Mouse (Mus musculus): ENCODE data around the gene Dnaaf2. TPM values are rescaled to one million over a fixed set of nuclear protein-coding genes. Genes with fewer than 3 reads are reported as not detected.

Dnaaf2 gene
- polyA plus RNA-seq, 1 experiment from 2014 or later, result 7.8 TPM

DNA sequence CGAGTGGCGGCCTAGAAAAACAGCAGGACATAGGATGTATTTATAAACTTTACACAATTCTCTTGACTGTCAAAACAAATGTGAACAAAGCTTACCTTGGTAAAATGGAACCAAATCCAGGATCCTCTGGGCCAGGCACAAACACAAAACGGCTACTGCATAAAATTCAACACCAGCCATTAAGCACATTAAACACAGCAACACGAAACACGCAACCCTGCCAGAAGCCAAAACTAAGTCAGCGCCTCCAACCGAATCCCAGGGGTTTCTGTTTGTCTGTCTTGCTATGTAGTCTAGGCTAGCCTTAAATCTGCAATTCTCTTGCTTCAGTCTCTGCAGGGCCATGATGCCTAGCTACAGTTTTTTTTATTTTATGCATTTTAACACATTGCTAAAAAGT is 9.7 kb upstream of the Dnaaf2 start:
- H3K36me3 ChIP-seq (ENCODE audit: control insufficient read depth, insufficient read depth), result peaks cover 13% of the 10 kb centered on the region

DNA sequence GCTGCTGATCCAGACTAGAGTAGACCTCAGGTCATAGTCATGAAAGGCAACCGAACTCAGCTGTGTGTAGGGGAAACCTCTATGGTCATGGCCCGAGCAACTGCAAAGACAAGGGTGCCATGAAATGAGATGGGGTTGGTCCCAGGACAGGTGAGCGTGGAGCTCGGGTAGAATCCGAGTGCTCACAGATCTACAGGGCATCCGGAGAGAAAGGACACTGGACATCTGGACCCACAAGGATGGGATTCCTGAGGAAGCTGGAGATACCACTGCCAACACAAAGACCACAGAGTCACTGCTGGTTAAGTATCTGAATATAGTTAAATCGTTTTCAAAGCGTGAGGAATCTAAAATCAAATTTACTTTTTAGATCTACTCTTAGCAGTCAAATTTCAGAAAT is 9.2 kb upstream of the Dnaaf2 start:
- WGBS, result 90% methylated on average over 8 of the region's 8 CpGs
- H3K9me3 ChIP-seq (replicated peaks; ENCODE audit: control insufficient read depth, low read length), result no peaks in the 10 kb centered on the region
- ATAC-seq (replicated peaks; ENCODE audit: extremely low read depth, insufficient read depth, low FRiP score), result no peak
- H3K9ac ChIP-seq (ENCODE audit: low read length), result no peak overlapping the region
- H3K27me3 ChIP-seq (ENCODE audit: control insufficient read depth, insufficient read depth, low read length), result no peaks in the 10 kb centered on the region
- H3K36me3 ChIP-seq (ENCODE audit: control insufficient read depth, insufficient read depth), result peaks cover 13% of the 10 kb centered on the region
- H3K4me2 ChIP-seq (ENCODE audit: low read depth, low read length), result no peak overlapping the region
- H3K4me3 ChIP-seq (ENCODE audit: low read length), result no peak overlapping the region
- no peak overlapping the region for H3K27ac ChIP-seq (ENCODE audit: low read length)
- no peaks in the 10 kb centered on the region for H3K4me1 ChIP-seq (ENCODE audit: control insufficient read depth, insufficient read depth, low read length)

More for the DNA sequence above, 9.7 kb upstream of the Dnaaf2 start:
- Histone ChIP-seq H3K4me2 (ENCODE audit: low read depth, low read length) (no peak overlapping the region), H3K4me3 (ENCODE audit: low read length) (no peak overlapping the region), H3K9me3 (replicated peaks; ENCODE audit: control insufficient read depth, low read length) (no peaks in the 10 kb centered on the region), H3K27ac (ENCODE audit: low read length) (no peak overlapping the region), H3K9ac (ENCODE audit: low read length) (no peak overlapping the region), H3K27me3 (ENCODE audit: control insufficient read depth, insufficient read depth, low read length) (no peaks in the 10 kb centered on the region), H3K4me1 (ENCODE audit: control insufficient read depth, insufficient read depth, low read length) (no peaks in the 10 kb centered on the region)
- WGBS, result 98% methylated on average over 7 of the region's 7 CpGs
- no peak for ATAC-seq (replicated peaks; ENCODE audit: extremely low read depth, insufficient read depth, low FRiP score)

DNA sequence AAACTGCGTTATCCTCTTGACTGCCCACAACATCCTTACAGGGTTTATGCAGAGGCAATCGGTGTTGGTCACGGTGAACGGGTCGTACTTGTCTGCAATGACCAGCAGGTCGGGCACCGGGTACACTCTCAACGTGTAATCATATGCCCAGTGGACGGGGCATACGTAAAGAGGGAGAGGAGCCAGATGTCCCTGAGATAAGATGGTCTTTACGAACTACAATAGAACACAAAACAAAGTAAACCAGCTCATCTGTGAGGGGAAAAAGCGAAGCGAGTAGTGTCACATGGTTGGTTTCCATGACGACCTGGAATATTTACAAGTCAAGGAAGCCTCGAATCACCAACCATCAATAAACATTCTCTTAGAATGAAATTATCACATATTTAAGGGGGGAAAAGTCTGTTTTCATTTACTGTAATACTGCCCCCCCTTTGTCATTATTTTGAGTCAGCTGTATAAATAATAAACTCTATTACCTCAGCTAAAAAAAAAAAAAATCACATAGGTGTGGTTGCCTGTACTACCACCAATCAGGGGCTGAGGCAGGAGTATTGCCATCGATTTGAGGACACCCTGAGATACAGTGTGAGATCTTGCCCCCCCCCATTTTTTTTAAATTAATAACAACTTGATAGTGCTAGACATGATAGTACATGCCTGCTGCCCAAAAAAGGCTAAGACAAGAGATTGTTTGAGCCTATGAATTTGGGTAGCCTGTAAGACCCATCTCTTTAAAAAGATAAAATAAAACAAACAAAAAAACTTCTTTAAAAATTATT is 6.0 kb upstream of the Dnaaf2 start, which contains the start of gene Gm49384:
Gene Gm49384 (minus strand): TSS at position 216 of the 782 bp plus-strand sequence.
- Histone ChIP-seq H3K4me3 (ENCODE audit: low read length) (no peak within 1 kb of the TSS), H3K4me2 (ENCODE audit: low read depth, low read length) (no peak within 1 kb of the TSS), H3K9ac (ENCODE audit: low read length) (no peak within 1 kb of the TSS), H3K27me3 (ENCODE audit: control insufficient read depth, insufficient read depth, low read length) (no peaks in the 10 kb centered on the region), H3K4me1 (ENCODE audit: control insufficient read depth, insufficient read depth, low read length) (peaks cover 4% of the 10 kb centered on the region), H3K36me3 (ENCODE audit: control insufficient read depth, insufficient read depth) (peaks cover 16% of the 10 kb centered on the region), H3K9me3 (replicated peaks; ENCODE audit: control insufficient read depth, low read length) (no peaks in the 10 kb centered on the region), H3K27ac (ENCODE audit: low read length) (no peak within 1 kb of the TSS)
- 86% methylated on average over 16 of the region's 16 CpGs for WGBS
- ATAC-seq (replicated peaks; ENCODE audit: extremely low read depth, insufficient read depth, low FRiP score), result no peak

DNA sequence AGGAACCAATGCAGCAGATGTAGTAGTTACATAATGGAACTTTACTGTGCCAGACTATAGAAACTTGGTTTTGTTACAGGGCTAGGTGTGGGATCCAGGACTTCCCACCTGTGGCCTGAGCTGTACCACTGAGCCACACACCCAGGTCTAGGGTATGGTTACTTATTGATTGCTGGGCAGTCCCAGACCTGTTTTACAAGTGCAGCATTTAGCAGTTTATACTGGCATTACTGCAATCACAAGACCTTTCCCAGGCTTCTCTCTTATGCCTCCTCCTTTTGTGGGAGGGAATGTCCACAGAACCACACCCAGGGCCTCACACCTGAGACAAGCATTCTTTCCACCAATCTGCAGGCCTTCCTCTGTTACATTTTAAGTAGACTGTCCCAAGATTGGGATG is 756 bp upstream of the Dnaaf2 start:
- peak overlapping the region; percentile 96 for H3K9ac ChIP-seq (ENCODE audit: low read length)
- no peak for ATAC-seq (replicated peaks; ENCODE audit: extremely low read depth, insufficient read depth, low FRiP score)
- no peak overlapping the region for H3K27ac ChIP-seq (ENCODE audit: low read length)
- no peaks in the 10 kb centered on the region for H3K9me3 ChIP-seq (replicated peaks; ENCODE audit: control insufficient read depth, low read length)
- 0 out of 2 replicates have a peak overlapping the region, but pooled peaks have one; percentile 26 for H3K4me2 ChIP-seq (ENCODE audit: low read depth, low read length)
- no peaks in the 10 kb centered on the region for H3K27me3 ChIP-seq (ENCODE audit: control insufficient read depth, insufficient read depth, low read length)
- peaks cover 21% of the 10 kb centered on the region for H3K4me1 ChIP-seq (ENCODE audit: control insufficient read depth, insufficient read depth, low read length)
- no peak overlapping the region for H3K4me3 ChIP-seq (ENCODE audit: low read length)
- peaks cover 15% of the 10 kb centered on the region for H3K36me3 ChIP-seq (ENCODE audit: control insufficient read depth, insufficient read depth)

DNA sequence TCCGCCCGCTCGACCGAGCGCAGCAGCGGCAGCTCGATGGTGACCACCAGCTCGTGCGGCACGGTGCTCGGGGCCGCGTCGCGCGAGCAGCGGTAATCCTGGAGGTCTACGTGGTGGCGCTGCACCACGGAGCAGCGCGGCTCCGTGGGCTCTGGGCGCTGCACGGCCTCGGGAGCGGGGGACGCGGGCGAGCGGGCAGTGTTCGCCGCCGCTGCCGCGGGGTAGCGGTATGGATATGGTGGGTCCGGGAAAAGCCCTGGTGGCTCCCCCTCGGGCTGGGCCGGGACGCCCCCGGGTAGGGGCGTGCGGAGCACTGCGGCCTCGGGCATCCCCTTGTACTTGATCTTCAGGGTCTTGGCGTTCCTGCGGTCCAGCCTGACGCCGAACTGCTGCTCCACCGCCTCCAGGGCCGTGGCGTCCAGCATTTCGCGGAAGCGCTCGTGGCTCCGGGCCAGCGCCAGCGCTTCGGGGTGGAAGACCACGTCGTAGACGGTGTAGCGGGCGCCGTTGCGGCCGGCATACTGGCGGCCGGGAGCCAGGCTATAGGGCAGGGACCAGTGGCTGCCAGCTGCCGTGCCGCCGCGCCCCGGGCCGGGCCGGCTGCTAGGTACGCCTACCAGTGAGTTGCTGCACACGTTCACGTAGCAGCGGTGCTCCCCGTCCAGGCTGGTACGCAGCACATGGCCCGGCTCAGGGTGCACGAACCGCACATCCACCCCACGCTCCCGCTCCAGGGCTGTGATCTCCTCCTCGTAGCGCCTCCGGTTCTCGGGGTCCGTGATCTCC is 658 bp downstream of the Dnaaf2 start:
- Histone ChIP-seq H3K4me3 (ENCODE audit: low read length) (peak overlapping the region; percentile 100), H3K4me1 (ENCODE audit: control insufficient read depth, insufficient read depth, low read length) (peaks cover 21% of the 10 kb centered on the region), H3K9ac (ENCODE audit: low read length) (peak overlapping the region; percentile 96), H3K27ac (ENCODE audit: low read length) (peak overlapping the region; percentile 94), H3K9me3 (replicated peaks; ENCODE audit: control insufficient read depth, low read length) (no peaks in the 10 kb centered on the region), H3K36me3 (ENCODE audit: control insufficient read depth, insufficient read depth) (peaks cover 17% of the 10 kb centered on the region), H3K27me3 (ENCODE audit: control insufficient read depth, insufficient read depth, low read length) (no peaks in the 10 kb centered on the region), H3K4me2 (ENCODE audit: low read depth, low read length) (peak overlapping the region; percentile 99)
- under 1% methylated on average over 88 of the region's 94 CpGs for WGBS
- ATAC-seq (replicated peaks; ENCODE audit: extremely low read depth, insufficient read depth, low FRiP score), result peak; percentile 71

DNA sequence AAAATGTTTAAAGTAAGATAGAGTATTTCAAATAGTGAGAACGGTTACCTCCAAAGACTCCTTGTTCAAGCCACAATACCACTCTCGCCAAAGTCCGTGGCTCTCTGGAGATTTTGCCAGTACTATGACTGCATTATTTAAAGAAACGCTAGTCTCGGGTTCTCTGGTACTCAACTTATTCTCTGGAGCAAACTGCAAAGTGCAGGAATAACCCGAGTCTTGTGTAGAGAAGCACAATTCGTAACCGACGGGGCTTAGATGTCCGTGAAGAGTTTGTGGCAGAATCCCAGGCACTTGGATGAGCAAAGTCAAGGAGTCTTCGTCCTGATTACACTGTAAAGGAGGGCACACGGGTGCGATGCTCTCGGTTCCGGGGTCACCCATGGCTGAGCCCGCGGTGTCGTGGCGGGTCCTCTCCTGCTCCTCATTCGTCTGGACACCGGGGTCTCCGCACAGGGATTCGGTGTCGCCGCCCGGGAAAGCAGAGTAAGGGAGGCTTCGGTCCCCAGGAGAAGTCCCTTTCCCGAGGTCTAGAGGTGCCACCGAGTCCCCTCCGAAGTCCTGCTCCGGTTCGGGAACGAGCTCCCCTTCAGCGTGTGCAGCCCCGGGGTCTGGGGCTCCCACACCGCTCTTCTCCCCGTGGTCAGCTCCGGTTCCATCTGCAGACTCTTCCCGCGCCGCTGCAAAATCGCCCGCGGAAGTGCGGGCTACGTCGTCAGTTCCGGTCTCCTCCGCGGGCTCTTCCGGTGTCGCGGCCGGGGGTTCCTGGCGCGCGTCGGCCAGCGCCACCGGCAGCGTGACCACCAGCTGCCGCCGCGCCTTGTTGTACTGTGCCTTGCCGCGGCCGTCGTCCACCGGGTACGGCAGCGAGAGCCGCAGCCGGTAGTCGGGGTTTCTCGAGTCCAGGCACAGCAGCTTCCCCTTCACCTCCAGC is 1.5 kb downstream of the Dnaaf2 start, which contains the start of gene Gm49383:
Gene Gm49383 (minus strand): TSS at position 661 of the 934 bp plus-strand sequence.
- no peaks in the 10 kb centered on the region for H3K9me3 ChIP-seq (replicated peaks; ENCODE audit: control insufficient read depth, low read length)
- under 1% methylated on average over 75 of the region's 75 CpGs for WGBS
- peaks cover 20% of the 10 kb centered on the region for H3K36me3 ChIP-seq (ENCODE audit: control insufficient read depth, insufficient read depth)
- peak within 1 kb of the TSS; percentile 96 for H3K9ac ChIP-seq (ENCODE audit: low read length)
- peak within 1 kb of the TSS; percentile 94 for H3K27ac ChIP-seq (ENCODE audit: low read length)
- H3K4me3 ChIP-seq (ENCODE audit: low read length), result peak within 1 kb of the TSS; percentile 100
- no peaks in the 10 kb centered on the region for H3K27me3 ChIP-seq (ENCODE audit: control insufficient read depth, insufficient read depth, low read length)
- peak within 1 kb of the TSS; percentile 99 for H3K4me2 ChIP-seq (ENCODE audit: low read depth, low read length)
- H3K4me1 ChIP-seq (ENCODE audit: control insufficient read depth, insufficient read depth, low read length), result peaks cover 21% of the 10 kb centered on the region
- peak; percentile 64 for ATAC-seq (replicated peaks; ENCODE audit: extremely low read depth, insufficient read depth, low FRiP score)

DNA sequence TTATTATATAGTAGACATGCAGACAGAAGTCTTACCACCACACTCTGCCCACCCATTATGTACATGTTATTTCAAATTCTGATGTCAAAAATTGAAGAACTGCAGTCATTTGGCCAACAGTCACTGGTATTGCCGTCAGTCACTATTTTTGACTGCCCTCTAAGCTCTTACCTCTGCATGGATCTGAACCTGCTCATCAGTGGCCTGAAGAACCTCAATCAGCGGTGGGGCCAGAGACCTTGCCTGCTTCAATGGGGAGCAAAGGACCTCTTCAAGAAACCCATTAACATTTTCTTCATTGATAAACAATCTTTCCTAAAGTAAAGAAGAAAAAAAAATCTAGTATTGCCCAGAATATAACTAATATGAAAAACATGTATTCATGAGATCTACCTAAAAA is 5.6 kb downstream of the Dnaaf2 start:
- Histone ChIP-seq H3K27ac (ENCODE audit: low read length) (no peak overlapping the region), H3K4me1 (ENCODE audit: control insufficient read depth, insufficient read depth, low read length) (peaks cover 7% of the 10 kb centered on the region), H3K9me3 (replicated peaks; ENCODE audit: control insufficient read depth, low read length) (no peaks in the 10 kb centered on the region), H3K4me2 (ENCODE audit: low read depth, low read length) (no peak overlapping the region), H3K4me3 (ENCODE audit: low read length) (no peak overlapping the region), H3K27me3 (ENCODE audit: control insufficient read depth, insufficient read depth, low read length) (no peaks in the 10 kb centered on the region), H3K36me3 (ENCODE audit: control insufficient read depth, insufficient read depth) (peaks cover 9% of the 10 kb centered on the region; the same call in 1 of the 2 replicates), H3K9ac (ENCODE audit: low read length) (no peak overlapping the region)
- WGBS, result 90% methylated on average over 2 of the region's 2 CpGs
- no peak for ATAC-seq (replicated peaks; ENCODE audit: extremely low read depth, insufficient read depth, low FRiP score)

DNA sequence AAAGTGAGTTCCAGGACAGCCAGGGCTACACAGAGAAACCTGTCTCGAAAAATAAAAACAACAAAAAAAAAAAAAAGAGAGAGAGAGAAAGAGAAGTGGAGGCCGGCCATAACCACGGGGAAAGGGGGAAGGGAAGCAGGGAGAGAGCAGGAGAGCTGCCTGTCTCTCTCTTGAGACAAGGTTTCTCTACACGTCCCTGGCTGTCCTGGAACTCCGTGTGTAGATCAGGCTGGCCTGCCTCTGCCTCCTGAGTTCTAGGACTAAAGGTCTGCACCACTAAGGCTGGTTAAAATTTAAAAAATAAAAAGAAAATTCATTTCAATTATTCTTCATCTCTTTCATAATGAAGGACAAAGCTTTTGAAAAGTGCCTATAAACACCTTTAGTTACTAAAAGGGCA is 6.8 kb downstream of the Dnaaf2 start:
- no peak for ATAC-seq (replicated peaks; ENCODE audit: extremely low read depth, insufficient read depth, low FRiP score)
- no peak overlapping the region for H3K27ac ChIP-seq (ENCODE audit: low read length)
- peaks cover 14% of the 10 kb centered on the region for H3K4me1 ChIP-seq (ENCODE audit: control insufficient read depth, insufficient read depth, low read length)
- no peaks in the 10 kb centered on the region for H3K9me3 ChIP-seq (replicated peaks; ENCODE audit: control insufficient read depth, low read length)
- WGBS, result 95% methylated on average over 5 of the region's 5 CpGs
- peaks cover 13% of the 10 kb centered on the region for H3K36me3 ChIP-seq (ENCODE audit: control insufficient read depth, insufficient read depth)
- H3K4me2 ChIP-seq (ENCODE audit: low read depth, low read length), result no peak overlapping the region
- H3K4me3 ChIP-seq (ENCODE audit: low read length), result no peak overlapping the region
- no peak overlapping the region for H3K9ac ChIP-seq (ENCODE audit: low read length)
- H3K27me3 ChIP-seq (ENCODE audit: control insufficient read depth, insufficient read depth, low read length), result no peaks in the 10 kb centered on the region

Measured in heart, embryonic 16.5 days (tissue).